Mouse (Mus musculus) c-Kit-positive CD71-positive TER-119-negative erythroid progenitor cells, embryonic 14.5 days (primary cell): ENCODE data around the gene Hcrt.

Source experiments
- DNase-seq: peaks from one replicate; pipeline ENCODE4 v3.0.0-alpha.2; 2013; ENCODE audit warnings: low read depth

The Hcrt gene

GRCm38 (mm10) chr11:100767871-100768270, 5.1 kb upstream of the Hcrt start:
- no peak for DNase-seq

DNA sequence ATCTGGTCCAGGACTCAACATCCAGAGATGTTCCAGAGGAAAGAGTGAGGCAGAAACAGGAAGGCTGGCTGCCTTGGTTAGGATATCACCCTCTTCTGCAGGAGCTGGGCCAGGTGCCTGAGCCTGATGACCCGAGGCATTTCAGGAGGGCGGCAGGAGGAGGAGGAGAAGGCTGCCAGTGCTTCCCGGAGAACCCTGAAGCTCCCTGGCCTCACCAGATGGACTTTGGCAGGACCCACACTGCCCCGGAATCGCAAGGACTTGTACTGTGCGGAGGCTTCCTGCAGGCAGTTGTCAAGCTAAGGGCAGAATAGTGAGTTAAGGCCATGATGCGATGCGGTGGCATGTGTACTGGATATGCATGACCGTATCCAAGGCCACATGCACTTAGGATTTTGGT, 4.0 kb upstream of the Hcrt start:
- no peak for DNase-seq

DNA sequence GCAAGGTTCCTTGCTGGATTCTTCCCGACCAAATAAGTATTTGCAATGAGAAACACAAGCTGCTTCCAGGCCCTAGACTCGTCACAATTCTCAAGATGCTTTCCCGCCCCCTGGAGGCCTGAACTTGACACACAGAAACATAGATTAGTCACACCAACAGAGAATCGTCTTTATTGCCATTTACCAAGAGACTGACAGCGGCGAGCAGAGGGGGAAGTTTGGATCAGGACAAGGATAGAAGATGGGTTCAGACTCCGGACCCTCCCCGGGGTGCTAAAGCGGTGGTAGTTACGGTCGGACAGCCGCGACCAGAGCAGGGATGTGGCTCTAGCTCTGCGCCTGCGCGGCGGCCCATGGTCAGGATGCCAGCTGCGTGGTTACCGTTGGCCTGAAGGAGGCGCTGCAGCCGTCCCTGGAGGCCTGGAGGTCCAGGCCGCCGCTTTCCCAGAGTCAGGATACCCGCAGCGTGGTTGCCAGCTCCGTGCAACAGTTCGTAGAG, 1.1 kb downstream of the Hcrt start:
- peak; percentile 75 for DNase-seq

GRCm38 (mm10) chr11:100759611-100760233, 3.0 kb downstream of the Hcrt start, which contains the start of gene Kcnh4:
TSS of gene Kcnh4 (minus strand) at chr11:100759942.
- DNase-seq = no peak

DNA sequence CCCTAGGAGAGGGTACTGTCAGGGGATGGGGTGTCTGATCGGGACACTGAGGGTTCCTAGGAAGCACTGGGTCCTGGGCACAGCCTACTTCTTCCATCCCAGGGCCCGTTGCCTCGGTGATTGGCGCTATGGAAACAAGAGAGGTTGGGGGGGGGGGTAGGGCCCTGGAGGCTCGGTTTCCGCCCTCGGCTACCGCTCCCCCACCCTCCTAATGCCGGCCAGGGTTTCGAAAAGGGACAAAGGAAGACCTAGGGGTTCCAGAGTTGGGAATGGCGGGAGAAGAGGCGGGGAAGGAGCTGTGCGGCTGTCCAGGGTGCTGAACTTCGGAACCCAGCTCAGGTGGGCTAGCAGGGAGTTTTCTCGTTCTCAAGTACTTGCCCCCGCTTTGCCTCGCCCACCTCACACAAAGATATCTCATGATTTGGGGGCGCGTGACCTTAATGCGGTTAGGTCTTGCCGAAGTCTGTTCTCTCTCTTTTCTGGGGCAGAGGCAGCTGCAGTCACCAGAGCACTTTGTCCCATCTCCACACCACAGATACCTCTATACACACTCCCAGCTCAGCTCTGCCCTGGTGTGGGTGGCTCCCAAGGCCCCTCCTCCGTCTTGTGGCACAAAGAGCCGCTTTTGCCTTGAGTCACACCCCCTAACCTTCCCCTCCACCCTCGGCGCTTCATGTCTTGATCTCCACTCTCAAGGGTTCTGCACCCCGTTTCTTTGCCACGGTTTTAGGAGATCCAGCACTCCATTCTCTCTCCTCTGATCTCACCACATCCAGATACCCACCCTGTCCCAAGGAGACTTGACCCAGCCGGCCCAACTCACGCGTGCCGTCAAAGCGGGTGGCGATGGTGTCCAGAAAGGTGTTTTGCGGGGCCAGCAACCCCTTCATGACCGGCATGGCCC, 3.8 kb downstream of the Hcrt start:
- no peak for DNase-seq

GRCm38 (mm10) chr11:100757566-100757965, 5.2 kb downstream of the Hcrt start:
- DNase-seq = no peak

DNA sequence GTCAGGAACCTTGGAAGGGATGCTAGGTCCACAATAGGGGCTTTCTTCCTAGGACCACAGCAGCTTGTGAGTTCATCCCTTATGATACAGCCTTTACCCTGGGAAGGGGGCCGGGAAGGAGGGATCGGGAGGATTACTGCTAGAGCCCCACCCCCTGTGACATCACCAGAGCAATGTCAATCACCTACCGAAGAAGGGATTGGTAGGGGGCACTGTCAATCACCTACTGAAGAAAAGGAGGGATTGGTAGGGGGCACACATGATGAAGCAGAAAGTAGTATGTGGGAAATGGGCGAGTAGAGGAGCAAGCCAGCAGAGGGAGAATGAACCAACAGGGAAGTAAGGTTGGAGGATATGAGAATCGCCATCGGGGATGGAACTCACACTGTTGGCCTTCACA, 6.3 kb downstream of the Hcrt start:
- DNase-seq = no peak

- DNase-seq = no peak
These were observed 8.1 kb downstream of the Hcrt start for GRCm38 (mm10) chr11:100754693-100755057.

GRCm38 (mm10) chr11:100754021-100754692, 8.6 kb downstream of the Hcrt start:
- DNase-seq = no peak

DNA sequence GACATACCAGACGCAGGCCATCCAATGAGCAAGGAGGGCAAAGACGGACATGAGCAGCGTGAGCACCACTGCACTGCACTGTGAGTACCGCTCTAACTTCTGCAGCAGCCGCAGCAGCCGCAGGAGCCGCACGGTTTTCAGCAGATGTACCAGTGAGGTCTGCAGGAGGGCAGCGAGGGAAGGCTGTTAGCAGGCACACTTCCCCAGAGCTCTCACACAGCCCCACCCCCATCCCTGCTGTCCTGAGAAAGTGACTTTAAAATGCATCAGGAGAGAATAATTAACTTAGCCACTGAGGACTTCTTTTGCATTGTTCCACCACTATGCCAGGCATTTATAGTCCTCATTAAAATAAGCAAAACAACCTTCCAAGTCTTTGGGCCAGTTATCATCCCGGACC, 10.4 kb downstream of the Hcrt start:
- no peak for DNase-seq

GRCm38 (mm10) chr11:100750127-100750526, 12.6 kb downstream of the Hcrt start:
- no peak for DNase-seq

- no peak for DNase-seq
These were observed 13.3 kb downstream of the Hcrt start for GRCm38 (mm10) chr11:100749469-100749868.

GRCm38 (mm10) chr11:100748620-100749019, 14.1 kb downstream of the Hcrt start:
- DNase-seq = no peak

- DNase-seq = no peak
These were observed 15.6 kb downstream of the Hcrt start for GRCm38 (mm10) chr11:100747114-100747513.

- DNase-seq = no peak
These were observed 16.2 kb downstream of the Hcrt start for GRCm38 (mm10) chr11:100746546-100746945.

GRCm38 (mm10) chr11:100745085-100745484, 17.6 kb downstream of the Hcrt start:
- DNase-seq = no peak

DNA sequence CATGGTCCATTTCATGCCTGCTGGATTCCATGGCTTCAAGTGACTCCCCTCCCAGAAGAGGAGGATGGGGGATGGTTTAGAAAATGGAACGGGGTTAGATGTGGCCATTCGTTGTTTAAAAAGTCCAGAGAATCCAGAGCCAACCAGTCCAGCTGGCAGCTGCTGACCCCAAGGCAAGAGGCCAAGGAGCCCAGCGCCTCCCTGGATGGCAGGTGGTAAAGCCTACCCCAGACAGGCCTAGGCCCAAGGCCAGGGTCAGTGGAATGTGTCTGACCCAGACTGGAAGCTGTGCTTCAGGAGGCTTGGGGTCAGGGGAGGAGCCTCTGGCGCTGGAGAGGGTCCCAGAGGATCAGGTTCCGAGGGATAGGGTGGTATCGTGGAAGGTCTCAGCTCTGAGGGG, 21.4 kb downstream of the Hcrt start:
- DNase-seq = no peak

GRCm38 (mm10) chr11:100738749-100739148, 24.0 kb downstream of the Hcrt start:
- DNase-seq = no peak

DNA sequence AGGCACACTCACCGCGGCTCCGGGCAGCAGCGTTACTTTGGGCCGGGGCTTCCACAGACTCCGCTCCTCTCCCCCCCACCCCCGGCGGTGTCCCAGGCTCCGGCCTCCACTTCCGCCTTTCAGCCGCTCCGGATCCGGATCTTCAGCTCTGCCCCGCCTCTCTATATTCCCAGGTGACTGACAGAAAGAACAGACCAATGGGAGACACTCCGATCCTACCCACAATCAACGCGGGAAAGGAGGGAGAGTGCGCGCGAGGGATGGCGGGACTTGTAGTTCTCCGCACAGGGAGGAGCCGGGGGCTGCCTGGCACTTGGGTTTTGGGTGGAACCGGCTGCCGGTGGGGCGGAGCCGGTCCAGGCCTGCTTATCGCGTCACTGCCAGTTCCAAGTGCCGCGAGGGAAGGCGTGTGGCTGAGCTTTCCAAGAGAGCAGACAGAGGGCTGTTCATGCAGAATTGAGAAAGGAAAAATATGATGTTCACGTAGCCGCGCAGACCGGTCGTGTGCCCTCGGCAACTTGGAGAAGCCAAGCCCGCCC, 24.6 kb downstream of the Hcrt start, which contains the start of gene Rab5c:
Gene Rab5c (minus strand): TSS at position 150 of the 539 bp plus-strand sequence.
- DNase-seq = peak; percentile 99

- peak; percentile 82 for DNase-seq
These were observed 25.5 kb downstream of the Hcrt start for GRCm38 (mm10) chr11:100737105-100737733.

GRCm38 (mm10) chr11:100736746-100737080, 26.0 kb downstream of the Hcrt start:
- DNase-seq = no peak
